Mouse (Mus musculus) 416B (cell line): ENCODE results near the gene Hoxc10.

Experiments
- DNase-seq: peaks from one replicate; pipeline ENCODE4 v3.0.0; 2011; ENCODE audit warnings: low read depth

Hoxc10 gene

DNA sequence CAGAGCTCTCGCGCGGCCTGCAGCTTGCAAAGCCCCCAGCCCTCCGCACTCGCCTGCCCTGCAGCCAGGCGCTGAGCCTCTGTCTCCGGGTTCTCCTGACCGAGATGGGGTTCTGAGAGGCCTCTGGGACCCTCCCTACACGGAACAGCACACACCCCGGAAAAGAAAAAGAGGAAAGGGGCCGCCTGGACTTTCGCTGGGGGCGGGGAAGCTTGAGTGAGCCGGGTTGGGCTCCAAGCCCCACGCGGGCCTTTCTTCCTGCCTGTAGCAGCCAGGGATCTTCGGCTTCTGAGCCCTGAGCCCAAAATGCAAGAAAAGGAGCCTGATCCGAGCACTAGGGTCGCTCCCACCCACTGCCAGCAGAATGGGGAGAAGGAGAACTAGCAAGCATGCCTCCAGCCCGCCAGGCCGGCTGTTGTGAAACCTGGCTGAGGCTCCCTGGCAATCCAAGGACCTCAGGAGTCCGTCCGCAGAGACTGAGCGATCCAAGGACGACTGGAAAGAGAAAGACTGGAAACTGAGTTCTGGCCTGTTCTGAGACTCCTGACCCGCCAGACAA, 45.4 kb downstream of the Hoxc10 start:
- DNase-seq = no peak

DNA sequence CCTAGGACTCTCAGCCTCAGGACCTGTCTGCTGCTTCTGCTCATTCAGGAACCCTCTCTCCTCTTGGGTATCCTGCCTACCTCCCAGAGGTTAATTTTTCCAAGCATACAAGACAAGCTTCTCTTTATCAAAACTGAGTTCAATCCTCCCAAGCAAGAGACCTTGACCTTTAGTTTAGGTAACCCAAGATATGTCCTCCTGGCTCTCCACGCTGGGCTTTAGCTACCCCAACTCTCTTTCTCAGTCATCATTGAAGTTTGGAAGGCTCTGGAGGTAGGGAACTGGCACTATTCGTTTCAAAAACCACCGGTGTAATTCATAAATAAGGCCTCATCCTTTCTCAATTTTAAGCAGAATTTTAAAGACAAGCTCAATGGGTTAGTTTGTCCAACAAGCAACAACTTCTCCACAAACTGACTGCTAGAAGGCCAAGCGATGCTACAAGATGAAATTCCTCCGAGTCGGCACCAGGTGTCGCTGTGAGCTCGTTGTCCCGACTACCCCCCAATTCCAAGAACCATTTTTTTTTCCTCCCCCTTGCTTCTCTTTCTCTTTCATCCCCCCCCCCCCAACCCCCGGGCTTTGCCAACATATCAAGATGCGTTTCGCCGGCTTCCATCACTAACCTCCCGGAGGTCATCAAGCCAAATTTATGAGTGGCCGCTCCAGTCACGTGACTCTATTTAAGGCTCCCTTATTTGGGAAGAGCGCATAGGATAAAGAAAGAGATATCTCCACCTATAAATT, 46.8 kb downstream of the Hoxc10 start:
- peak; percentile 66 for DNase-seq

DNA sequence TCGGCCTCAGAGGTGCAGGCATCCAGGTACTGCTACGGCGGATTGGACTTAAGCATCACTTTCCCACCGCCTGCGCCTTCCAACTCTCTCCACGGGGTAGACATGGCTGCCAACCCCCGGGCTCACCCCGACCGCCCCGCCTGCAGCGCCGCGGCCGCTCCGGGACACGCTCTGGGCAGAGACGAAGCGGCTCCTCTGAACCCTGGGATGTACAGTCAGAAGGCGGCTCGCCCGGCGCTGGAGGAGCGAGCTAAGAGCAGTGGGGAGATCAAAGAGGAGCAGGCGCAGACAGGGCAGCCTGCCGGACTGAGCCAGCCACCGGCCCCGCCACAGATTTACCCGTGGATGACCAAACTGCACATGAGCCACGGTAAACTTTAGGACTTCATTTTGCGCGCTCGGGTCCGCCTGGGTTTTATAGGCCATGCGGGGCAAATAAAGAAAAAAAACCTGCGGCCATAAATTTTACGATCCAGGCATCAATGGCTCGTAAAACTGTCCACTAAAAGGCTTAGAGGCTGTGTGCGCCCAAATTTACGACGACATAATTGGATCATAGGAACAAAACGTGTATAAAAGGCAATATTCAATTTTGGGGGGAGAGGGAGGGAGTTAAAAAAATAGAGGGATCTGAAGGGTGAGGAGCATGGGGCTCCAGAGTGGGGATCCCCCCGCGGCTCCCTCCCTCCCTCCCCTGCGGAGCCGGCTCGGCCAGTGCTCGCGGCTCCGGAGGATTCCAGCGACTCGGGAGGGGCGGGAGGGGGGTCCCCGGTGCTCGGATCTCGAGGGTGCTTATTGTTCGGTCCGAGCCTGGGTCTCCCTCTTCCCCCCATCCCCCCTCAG, 47.8 kb downstream of the Hoxc10 start:
- DNase-seq = no peak

DNA sequence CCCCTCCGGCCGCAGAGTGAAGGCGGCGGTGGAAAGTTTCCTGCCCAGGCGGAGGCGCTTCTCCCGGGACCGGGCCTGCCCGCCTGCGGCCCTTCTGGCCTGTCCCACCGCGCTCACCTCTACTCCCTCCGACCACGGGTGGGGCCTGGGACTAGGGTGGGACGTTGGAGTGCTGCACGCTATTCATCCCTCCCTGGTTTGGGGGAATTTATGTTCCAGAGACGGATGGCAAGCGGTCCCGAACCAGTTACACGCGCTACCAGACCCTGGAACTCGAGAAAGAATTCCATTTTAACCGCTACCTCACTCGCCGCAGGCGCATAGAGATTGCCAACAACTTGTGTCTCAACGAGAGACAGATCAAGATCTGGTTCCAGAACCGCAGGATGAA, 48.4 kb downstream of the Hoxc10 start:
- no peak for DNase-seq

DNA sequence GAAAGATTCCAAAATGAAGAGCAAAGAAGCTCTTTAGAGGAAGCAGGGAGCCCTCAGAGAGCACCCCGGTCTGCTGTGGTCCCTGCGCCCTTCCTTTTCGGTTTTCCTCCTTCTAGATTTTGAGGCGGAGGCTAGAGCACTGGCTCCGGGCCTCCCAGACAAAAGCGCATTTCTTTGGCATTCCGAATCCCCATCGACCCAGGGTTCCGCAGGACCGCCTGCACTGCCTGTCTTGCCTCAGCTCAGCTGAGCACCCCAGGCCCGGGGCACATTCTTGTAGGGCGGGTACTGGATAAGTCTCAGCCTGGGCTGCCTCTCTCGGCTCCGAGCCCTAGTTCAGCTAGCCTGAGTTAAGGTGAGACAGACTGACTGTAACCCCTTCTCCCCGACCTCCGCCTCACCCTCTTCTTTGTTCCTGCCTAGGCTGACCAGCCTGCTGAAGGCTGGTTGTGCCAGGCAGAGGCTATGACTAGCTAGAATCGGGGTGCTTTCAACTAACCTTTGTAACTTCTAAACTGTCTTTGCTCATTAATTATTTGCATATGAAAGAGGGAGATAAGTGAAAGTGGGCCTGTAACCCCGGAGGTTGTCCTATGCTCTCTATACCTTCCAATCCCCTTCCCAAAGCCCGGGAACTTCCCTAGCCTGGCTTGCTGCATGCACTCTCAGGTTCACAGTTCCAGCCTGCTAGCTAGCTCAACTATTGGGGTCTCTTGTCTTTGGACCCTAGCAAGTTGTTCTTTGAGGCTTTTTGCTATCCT, 49.0 kb downstream of the Hoxc10 start:
- DNase-seq = no peak

DNA sequence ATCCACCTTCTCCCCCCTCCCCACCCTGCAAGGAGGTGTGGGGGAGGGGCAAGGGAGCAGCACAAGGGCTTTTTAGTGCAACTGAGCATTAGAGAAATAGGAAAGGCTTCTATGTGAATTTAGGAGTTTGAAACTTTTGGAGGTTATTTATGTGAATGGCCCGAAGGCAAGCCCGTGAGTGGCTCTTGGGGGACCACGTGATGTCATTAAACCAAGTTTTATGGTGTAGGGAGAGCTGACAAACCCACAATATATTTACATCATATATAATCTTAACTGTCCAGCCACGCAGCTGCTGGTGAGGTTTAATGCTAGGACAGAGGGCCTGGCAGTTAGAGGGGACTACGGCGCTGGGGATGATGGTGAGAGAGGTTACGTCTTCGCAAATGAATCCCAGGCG, 52.0 kb downstream of the Hoxc10 start, which contains the start of gene Hoxc4:
TSS of gene Hoxc4 (plus strand) at position 299 of the 400 bp plus-strand sequence.
- no peak for DNase-seq

DNA sequence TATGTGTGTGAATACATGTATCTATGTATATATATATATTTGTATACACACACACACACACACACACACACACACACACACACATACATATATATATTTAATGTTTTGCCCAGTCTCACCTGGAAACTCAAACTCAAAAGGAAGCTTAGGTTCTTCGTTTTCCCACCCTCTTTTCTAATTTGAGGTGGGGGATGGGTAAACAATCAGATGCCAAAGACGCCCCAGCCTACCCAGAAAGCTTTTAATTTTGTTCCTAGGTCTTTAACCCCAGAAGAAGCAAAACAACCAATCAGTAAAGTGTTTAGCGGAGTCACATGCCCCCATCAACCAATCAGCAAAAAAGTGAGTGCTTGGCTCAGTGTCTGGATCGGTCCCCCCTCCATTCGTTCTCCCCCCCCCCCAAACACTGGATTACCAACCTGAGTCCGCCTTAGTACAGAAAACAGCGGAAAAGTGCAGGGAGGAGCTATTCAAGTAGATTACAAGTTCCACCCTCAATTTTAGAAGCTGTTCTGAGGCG, 54.4 kb downstream of the Hoxc10 start:
- DNase-seq = no peak
